Mouse (Mus musculus) MEL (cell line): ENCODE data around the gene Cd72. TPM values are rescaled to one million over a fixed set of nuclear protein-coding genes. Genes with fewer than 3 reads are reported as not detected.

Source experiments
- DNase-seq: peaks from one replicate; pipeline ENCODE4 v3.0.0; 2011; ENCODE audit warnings: low read depth, low spot score
- H3K27ac ChIP-seq: 2 replicates; pipeline ENCODE4 v1.5.1; 2012; ENCODE audit warnings: low read depth, mild to moderate bottlenecking, control low read depth, low read length, moderate library complexity; ENCODE audit not compliant: control insufficient read depth
- H3K27me3 ChIP-seq, 2 experiments: fragments of 150-350 bp in 1 of 2; sonication (generic) in 1 of 2; 2 replicates each; pipeline ENCODE4 v1.6.1; 2012; ENCODE audit warnings: low read length in 2 of 2, mild to moderate bottlenecking in 2 of 2, improper control_type of control experiment in 1 of 2, moderate library complexity in 1 of 2; ENCODE audit not compliant: insufficient read depth in 2 of 2, control insufficient read depth in 1 of 2
- H3K36me3 ChIP-seq, 2 experiments: 2 replicates each; pipeline ENCODE4 v1.6.1; 2012 to 2014; ENCODE audit warnings: low read length in 2 of 2, improper control_type of control experiment in 1 of 2, inconsistent platforms in 1 of 2, mild to moderate bottlenecking in 1 of 2; ENCODE audit not compliant: insufficient read depth in 2 of 2, control insufficient read depth in 1 of 2
- H3K4me1 ChIP-seq, 2 experiments: fragments of 150-350 bp in 1 of 2; sonication (generic) in 1 of 2; 2 replicates each; pipeline ENCODE4 v1.6.1; 2012; ENCODE audit warnings: low read length in 2 of 2, improper control_type of control experiment in 1 of 2, mild to moderate bottlenecking in 1 of 2; ENCODE audit not compliant: insufficient read depth in 2 of 2, control insufficient read depth in 1 of 2
- H3K4me3 ChIP-seq, 2 experiments: fragments of 150-350 bp in 1 of 2; sonication (generic) in 1 of 2; 2 replicates each; pipeline ENCODE4 v1.5.1; 2012; ENCODE audit warnings: low read depth in 2 of 2, low read length in 2 of 2, mild to moderate bottlenecking in 2 of 2, moderate library complexity in 2 of 2, control low read depth in 1 of 2, improper control_type of control experiment in 1 of 2; ENCODE audit not compliant: control insufficient read depth in 1 of 2, insufficient read depth in 1 of 2
- H3K79me2 ChIP-seq: 2 replicates; pipeline ENCODE4 v1.6.1; 2012; ENCODE audit warnings: mild to moderate bottlenecking, low read length, moderate library complexity; ENCODE audit not compliant: control insufficient read depth, poor library complexity, insufficient read depth
- H3K9ac ChIP-seq: 2 replicates; pipeline ENCODE4 v1.6.1; 2012; ENCODE audit warnings: low read depth, mild to moderate bottlenecking, control low read depth, low read length, moderate library complexity; ENCODE audit not compliant: control insufficient read depth, poor library complexity, severe bottlenecking
- H3K9me3 ChIP-seq: fragments of 150-350 bp; sonication (generic); replicated peaks from 2 replicates; pipeline ENCODE4 v1.6.1; 2012; ENCODE audit warnings: mild to moderate bottlenecking, low read length, improper control_type of control experiment, moderate library complexity; ENCODE audit not compliant: insufficient read depth
- BHLHE40 ChIP-seq: IDR thresholded peaks from 2 replicates; pipeline ENCODE4 v1.6.1; 2012; ENCODE audit warnings: low read depth, mild to moderate bottlenecking, inconsistent platforms, low read length, improper control_type of control experiment, borderline replicate concordance
- CHD1 ChIP-seq: IDR thresholded peaks from 2 replicates; pipeline ENCODE4 v1.6.1; 2012; ENCODE audit warnings: low read depth, mild to moderate bottlenecking, inconsistent platforms, low read length, improper control_type of control experiment
- CTCF ChIP-seq, 3 experiments: IDR thresholded peaks in 2 of 3; conservative IDR thresholded peaks in 1 of 3; 2 replicates each; pipeline ENCODE4 v1.5.1; 2011 to 2012; ENCODE audit warnings: low read length in 3 of 3, low read depth in 2 of 3, mild to moderate bottlenecking in 2 of 3, improper control_type of control experiment in 1 of 3, inconsistent platforms in 1 of 3, mixed read lengths in 1 of 3, moderate library complexity in 1 of 3; ENCODE audit not compliant: control insufficient read depth in 1 of 3, insufficient read depth in 1 of 3, poor library complexity in 1 of 3, severe bottlenecking in 1 of 3
- EP300 ChIP-seq, 2 experiments: IDR thresholded peaks; 2 replicates each; pipeline ENCODE4 v1.6.1; 2011; ENCODE audit warnings: improper control_type of control experiment in 2 of 2, low read length in 2 of 2, low read depth in 1 of 2, mild to moderate bottlenecking in 1 of 2
- ETS1 ChIP-seq: IDR thresholded peaks from 2 replicates; pipeline ENCODE4 v1.6.1; 2012; ENCODE audit warnings: low read depth, mild to moderate bottlenecking, inconsistent platforms, low read length, improper control_type of control experiment, moderate library complexity
- GABPA ChIP-seq: IDR thresholded peaks from 2 replicates; pipeline ENCODE4 v1.6.1; 2012; ENCODE audit warnings: low read depth, mild to moderate bottlenecking, inconsistent platforms, low read length, improper control_type of control experiment, moderate library complexity
- HCFC1 ChIP-seq: IDR thresholded peaks from 2 replicates; pipeline ENCODE4 v1.6.1; 2012; ENCODE audit warnings: low read depth, mild to moderate bottlenecking, inconsistent platforms, low read length, improper control_type of control experiment, moderate library complexity
- JUND ChIP-seq: IDR thresholded peaks from 2 replicates; pipeline ENCODE4 v1.6.1; 2011; ENCODE audit warnings: low read depth, mild to moderate bottlenecking, improper control_type of control experiment, low read length
- MAFK ChIP-seq: IDR thresholded peaks from 2 replicates; pipeline ENCODE4 v1.6.1; 2011; ENCODE audit warnings: low read depth, mild to moderate bottlenecking, low read length, improper control_type of control experiment, borderline replicate concordance
- MAX ChIP-seq: IDR thresholded peaks from 2 replicates; pipeline ENCODE4 v1.6.1; 2011; ENCODE audit warnings: low read length, improper control_type of control experiment
- MAZ ChIP-seq: IDR thresholded peaks from 2 replicates; pipeline ENCODE4 v1.6.1; 2012; ENCODE audit warnings: low read depth, mild to moderate bottlenecking, inconsistent platforms, low read length, improper control_type of control experiment
- MEF2A ChIP-seq: IDR thresholded peaks from 2 replicates; pipeline ENCODE4 v1.6.1; 2014; ENCODE audit warnings: low read depth, mild to moderate bottlenecking, inconsistent platforms, low read length, improper control_type of control experiment; ENCODE audit not compliant: poor library complexity, insufficient replicate concordance, severe bottlenecking; ENCODE audit errors: extremely low read depth
- MXI1 ChIP-seq: IDR thresholded peaks from 2 replicates; pipeline ENCODE4 v1.6.1; 2011; ENCODE audit warnings: mild to moderate bottlenecking, low read depth, low read length, improper control_type of control experiment
- MYC ChIP-seq: IDR thresholded peaks from 2 replicates; pipeline ENCODE4 v1.6.1; 2011; ENCODE audit warnings: low read depth, mild to moderate bottlenecking, low read length, improper control_type of control experiment, moderate library complexity
- NELFE ChIP-seq: IDR thresholded peaks from 2 replicates; pipeline ENCODE4 v1.6.1; 2011; ENCODE audit warnings: low read depth, low read length, improper control_type of control experiment
- NRF1 ChIP-seq: IDR thresholded peaks from 2 replicates; pipeline ENCODE4 v1.6.1; 2014; ENCODE audit warnings: low read depth, mild to moderate bottlenecking, inconsistent platforms, low read length, improper control_type of control experiment, moderate library complexity; ENCODE audit not compliant: poor library complexity, insufficient read depth, severe bottlenecking
- POLR2AphosphoS5 ChIP-seq: IDR thresholded peaks from 2 replicates; pipeline ENCODE4 v1.6.1; 2012; ENCODE audit warnings: low read depth, borderline replicate concordance, mild to moderate bottlenecking, inconsistent platforms, low read length, moderate library complexity, mixed read lengths
- RAD21 ChIP-seq: IDR thresholded peaks from 2 replicates; pipeline ENCODE4 v1.6.1; 2011; ENCODE audit warnings: mild to moderate bottlenecking, low read depth, low read length, improper control_type of control experiment
- RCOR1 ChIP-seq: IDR thresholded peaks from 2 replicates; pipeline ENCODE4 v1.6.1; 2012; ENCODE audit warnings: low read depth, mild to moderate bottlenecking, inconsistent platforms, low read length, improper control_type of control experiment
- SIN3A ChIP-seq: IDR thresholded peaks from 2 replicates; pipeline ENCODE4 v1.6.1; 2012; ENCODE audit warnings: low read length, improper control_type of control experiment, inconsistent platforms
- SMC3 ChIP-seq: IDR thresholded peaks from 2 replicates; pipeline ENCODE4 v1.6.1; 2011; ENCODE audit warnings: low read depth, low read length, improper control_type of control experiment
- TAL1 ChIP-seq: IDR thresholded peaks from 2 replicates; pipeline ENCODE4 v1.6.1; 2012; ENCODE audit warnings: mild to moderate bottlenecking, inconsistent platforms, low read length, moderate library complexity, mixed read lengths
- TBP ChIP-seq: IDR thresholded peaks from 2 replicates; pipeline ENCODE4 v1.8.0; 2011; ENCODE audit warnings: low read depth, low read length, improper control_type of control experiment
- TCF12 ChIP-seq: IDR thresholded peaks from 2 replicates; pipeline ENCODE4 v1.6.1; 2014; ENCODE audit warnings: low read depth, mild to moderate bottlenecking, inconsistent platforms, low read length, improper control_type of control experiment, moderate library complexity
- UBTF ChIP-seq: IDR thresholded peaks from 2 replicates; pipeline ENCODE4 v1.6.1; 2012; ENCODE audit warnings: low read depth, mild to moderate bottlenecking, inconsistent platforms, low read length, improper control_type of control experiment, moderate library complexity, borderline replicate concordance; ENCODE audit not compliant: insufficient read depth
- USF2 ChIP-seq, 2 experiments: IDR thresholded peaks; 2 replicates each; pipeline ENCODE4 v1.6.1; 2011 to 2012; ENCODE audit warnings: improper control_type of control experiment in 2 of 2, low read length in 2 of 2, borderline replicate concordance in 1 of 2, inconsistent platforms in 1 of 2, low read depth in 1 of 2, mild to moderate bottlenecking in 1 of 2; ENCODE audit not compliant: insufficient read depth in 1 of 2
- ZC3H11A ChIP-seq: IDR thresholded peaks from 2 replicates; pipeline ENCODE4 v1.6.1; 2012; ENCODE audit warnings: low read depth, mild to moderate bottlenecking, inconsistent platforms, low read length, improper control_type of control experiment
- ZKSCAN1 ChIP-seq: IDR thresholded peaks from 2 replicates; pipeline ENCODE4 v1.6.1; 2012; ENCODE audit warnings: low read depth, mild to moderate bottlenecking, inconsistent platforms, low read length, improper control_type of control experiment, moderate library complexity
- ZNF384 ChIP-seq: IDR thresholded peaks from 2 replicates; pipeline ENCODE4 v1.6.1; 2012; ENCODE audit warnings: low read depth, mild to moderate bottlenecking, inconsistent platforms, low read length, improper control_type of control experiment
- polyA plus RNA-seq, 2 experiments: library from polyadenylated mRNA; stranded (reverse) in 1 of 2; unstranded in 1 of 2; fragments of >175 nt in 1 of 2; fragments of >200 nt in 1 of 2; gene quantifications; 2 replicates each; pipeline versions ENCODE4 v1.2.1 to v1.2.4; 2012; ENCODE audit warnings: low replicate concordance in 2 of 2, low read depth in 1 of 2; ENCODE audit not compliant: insufficient read length in 2 of 2, insufficient read depth in 1 of 2, missing spikeins in 1 of 2
- total RNA-seq: library from RNA; depleted of rRNA; stranded (reverse); fragments of 300-350 nt; gene quantifications from 2 replicates; pipeline ENCODE4 v1.2.3, GENCODE M21; 2012; rRNA removed

Gene Cd72
- total RNA-seq (0.52 and 1.3 TPM in 2 replicates), polyA plus RNA-seq (1 to 10 TPM in 1 of 2 experiments, not detected in 1; 2.4 TPM)

DNA sequence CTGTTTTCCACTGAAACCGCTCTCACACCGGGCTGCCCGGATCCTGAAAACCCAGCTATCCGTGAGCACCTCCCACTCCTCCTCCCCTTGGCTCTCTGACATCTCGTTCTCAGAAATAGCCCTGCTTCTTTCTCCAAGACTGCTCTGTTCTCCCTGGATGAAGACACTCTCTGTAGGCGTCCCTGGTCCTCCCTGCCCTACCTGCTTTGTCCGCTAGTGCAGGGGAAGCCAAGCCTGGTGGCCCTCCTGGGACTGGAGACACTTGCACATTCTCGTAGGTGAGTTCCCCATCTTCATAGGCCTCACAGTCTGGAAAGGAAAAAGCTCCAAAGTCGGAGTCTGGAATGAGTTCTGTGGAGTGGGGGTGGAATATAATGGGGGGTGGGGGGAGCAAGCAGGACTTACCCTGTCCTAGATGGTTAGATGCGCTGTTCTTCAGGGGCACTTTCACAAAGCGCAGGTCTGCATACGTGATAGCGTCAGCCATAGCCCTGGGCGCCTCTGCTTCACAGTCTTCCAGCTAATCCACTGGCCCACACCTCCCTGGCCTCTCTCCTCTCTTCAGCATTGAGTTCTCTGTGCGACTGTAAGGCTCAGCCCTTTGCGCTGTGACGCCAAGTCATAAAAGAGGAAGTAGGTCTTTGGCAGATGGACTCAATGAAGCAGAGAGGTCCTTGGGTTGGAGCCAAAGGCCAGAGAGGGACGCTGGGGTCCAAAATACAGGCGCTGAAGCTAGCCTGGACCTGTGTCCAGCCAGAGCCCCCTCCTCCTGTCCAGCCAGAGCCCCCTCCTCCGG is at the start of gene Cd72:
Gene Cd72, minus strand, starts transcription at position 588 of the 796 bp plus-strand sequence.
- peak within 1 kb of the TSS; percentile 39 to 41; a peak in 3 of 4 replicates for H3K4me3 ChIP-seq
- peak; percentile 71 for DNase-seq

DNA sequence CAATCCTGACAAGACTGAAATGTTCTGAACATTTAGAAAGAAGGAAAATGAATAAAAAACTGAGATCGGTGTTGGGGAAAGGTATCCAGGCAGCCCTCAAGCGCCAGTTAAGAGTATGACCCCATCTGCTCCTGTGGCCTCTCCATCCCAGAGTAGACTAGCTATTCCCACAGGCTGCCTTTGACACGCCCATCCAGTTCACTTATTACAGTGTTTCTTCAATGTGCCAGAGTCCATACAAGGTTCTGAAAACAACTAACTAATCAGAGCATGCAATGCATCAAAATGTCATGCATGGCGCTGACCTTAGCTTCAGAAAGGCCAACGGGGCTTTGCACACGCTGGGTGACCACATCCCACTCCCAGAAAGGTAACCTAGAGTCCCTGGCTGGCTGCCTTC is 49.1 kb upstream of the Cd72 start:
- no peak for DNase-seq
- Histone ChIP-seq H3K27ac (no peak overlapping the region), H3K4me1 (peaks cover 12 to 23% of the 10 kb centered on the region in 2 experiments), H3K36me3 (peaks cover 0 to 13% of the 10 kb centered on the region in 2 experiments; a peak in 2 of 4 replicates), H3K9ac (no peak overlapping the region), H3K79me2 (peaks cover 8% of the 10 kb centered on the region), H3K27me3 (no peaks in the 10 kb centered on the region), H3K9me3 (no peaks in the 10 kb centered on the region), H3K4me3 (no peak overlapping the region)
- TF ChIP-seq GABPA (no peak), ZKSCAN1 (no peak), TBP (no peak), RCOR1 (no peak), POLR2AphosphoS5 (no peak), MXI1 (no peak), MYC (no peak), MAX (no peak), BHLHE40 (no peak), SMC3 (no peak)

More for the DNA sequence above, at the start of gene Cd72:
- Histone ChIP-seq H3K36me3 (no peaks in the 10 kb centered on the region; a peak in 1 of 4 replicates), H3K79me2 (no peaks in the 10 kb centered on the region), H3K9me3 (no peaks in the 10 kb centered on the region), H3K27me3 (no peaks in the 10 kb centered on the region), H3K9ac (peak within 1 kb of the TSS; percentile 34), H3K4me1 (peaks cover 0 to 12% of the 10 kb centered on the region in 2 experiments; a peak in 3 of 4 replicates), H3K27ac (no peak within 1 kb of the TSS)
- TF ChIP-seq UBTF = no peak
- no peak for TF ChIP-seq CTCF (IDR thresholded peaks at IDR 0.05 in 2 of 3, conservative IDR thresholded peaks at IDR 0.05 in 1 of 3; ENCODE audit: control insufficient read depth in 1 of 3, insufficient read depth in 1 of 3, low read depth in 2 of 3, low read length in 3 of 3, poor library complexity in 1 of 3, severe bottlenecking in 1 of 3)
- 0 out of 4 replicates have a peak, but pooled peaks of 1 of the 2 experiments have one; percentile 11 for TF ChIP-seq EP300 (IDR thresholded peaks at IDR 0.05; ENCODE audit: low read depth in 1 of 2, low read length in 2 of 2)
- no peak for TF ChIP-seq TAL1
- TF ChIP-seq TCF12 = 0 out of 2 replicates have a peak, but pooled peaks have one; percentile 7
- no peak for TF ChIP-seq NRF1
- TF ChIP-seq ZNF384 = no peak
- no peak for TF ChIP-seq USF2 (IDR thresholded peaks at IDR 0.05; ENCODE audit: borderline replicate concordance in 1 of 2, insufficient read depth in 1 of 2, low read depth in 1 of 2, low read length in 2 of 2)
- no peak for TF ChIP-seq RCOR1
- TF ChIP-seq MAFK = no peak
- no peak for TF ChIP-seq MAZ
- TF ChIP-seq RAD21 = no peak
- no peak for TF ChIP-seq NELFE
- peak; percentile 30; the same call in 1 of the 2 replicates for TF ChIP-seq ETS1
- TF ChIP-seq SIN3A = no peak
- no peak for TF ChIP-seq GABPA
- TF ChIP-seq HCFC1 = no peak
- no peak for TF ChIP-seq MAX
- TF ChIP-seq MEF2A = no peak
- no peak for TF ChIP-seq ZKSCAN1
- no peak for TF ChIP-seq JUND
- TF ChIP-seq ZC3H11A = no peak
- no peak for TF ChIP-seq CHD1
- no peak for TF ChIP-seq TBP
